Mouse (Mus musculus): Measurements from ENCODE around the gene Htr3a.
A peak's percentile ranks its signal among the peaks of the same experiment; 100 is the strongest.

The Htr3a gene

DNA sequence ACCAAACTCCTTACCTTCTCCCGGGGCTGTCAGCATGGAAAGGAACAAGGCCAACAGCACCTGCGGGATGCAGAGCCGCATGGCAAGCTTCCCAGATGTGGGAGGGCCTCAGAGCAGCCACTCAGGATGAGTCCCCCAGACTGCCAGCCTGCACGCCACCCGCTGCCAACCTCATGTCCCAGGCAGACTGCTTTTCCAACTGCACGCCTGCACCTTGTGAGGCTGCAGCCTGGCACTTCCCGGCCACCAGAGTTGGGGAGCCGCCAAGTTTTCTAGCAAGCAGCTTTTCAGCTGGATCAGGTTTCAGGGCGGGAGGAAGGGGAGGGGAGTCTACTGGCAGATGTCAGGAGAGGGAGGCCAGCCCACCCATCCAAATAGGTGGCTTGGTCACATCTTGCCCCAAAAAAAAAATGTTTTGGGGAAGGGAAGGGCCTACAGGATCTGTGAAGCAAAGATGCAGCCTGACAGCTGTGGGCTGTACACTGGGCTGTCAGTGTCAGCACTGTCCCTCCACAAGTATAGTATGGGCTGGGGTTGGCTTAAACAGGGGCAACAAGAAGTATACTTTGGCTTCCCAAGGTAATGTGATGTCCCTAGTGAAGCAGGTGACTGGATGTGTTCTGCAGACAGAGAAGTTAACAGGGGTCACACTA is at the start of gene Htr3a:
TSS of gene Htr3a (minus strand) at position 215 of the 653 bp plus-strand sequence.
- DNase-seq: peak; percentile 22 to 45

DNA sequence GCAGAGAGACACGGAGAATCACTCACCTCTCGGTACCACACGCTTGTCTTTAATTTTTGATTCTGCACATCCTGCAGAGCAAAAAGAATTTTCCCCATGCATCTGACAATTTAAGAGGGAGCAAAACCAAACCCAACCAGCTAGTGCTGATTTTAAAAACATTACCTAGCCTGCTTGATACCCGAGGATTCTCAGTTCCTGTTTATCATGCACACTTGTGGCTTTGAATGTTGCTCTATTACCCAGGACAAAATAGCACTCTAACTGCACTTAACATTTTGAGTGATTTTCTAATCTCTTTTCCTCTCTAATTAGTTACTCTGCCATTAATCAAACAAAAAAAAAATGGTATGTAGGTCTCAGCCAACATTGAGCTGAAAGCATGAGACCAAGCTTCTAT is 36.7 kb upstream of the Htr3a start:
- no peak for DNase-seq

DNA sequence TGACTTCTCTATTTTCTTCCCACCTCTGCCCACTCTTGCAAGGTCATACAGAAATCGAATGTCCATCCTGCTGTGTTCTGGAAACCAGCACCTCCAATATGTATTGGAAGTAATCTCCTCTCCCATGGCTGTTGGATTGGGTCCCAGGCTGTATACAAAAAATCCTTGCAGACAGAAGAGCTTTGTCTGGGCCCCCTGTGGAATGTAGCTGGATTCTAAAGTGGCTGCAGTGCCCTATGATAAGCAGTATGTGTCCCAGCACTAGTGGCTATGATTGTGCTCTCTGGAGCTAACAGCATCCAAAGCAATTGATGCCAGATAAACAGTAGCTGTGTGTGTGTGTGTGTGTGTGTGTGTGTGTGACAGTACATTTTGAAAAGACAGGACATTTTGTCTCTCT is 31.4 kb upstream of the Htr3a start:
- DNase-seq: no peak

DNA sequence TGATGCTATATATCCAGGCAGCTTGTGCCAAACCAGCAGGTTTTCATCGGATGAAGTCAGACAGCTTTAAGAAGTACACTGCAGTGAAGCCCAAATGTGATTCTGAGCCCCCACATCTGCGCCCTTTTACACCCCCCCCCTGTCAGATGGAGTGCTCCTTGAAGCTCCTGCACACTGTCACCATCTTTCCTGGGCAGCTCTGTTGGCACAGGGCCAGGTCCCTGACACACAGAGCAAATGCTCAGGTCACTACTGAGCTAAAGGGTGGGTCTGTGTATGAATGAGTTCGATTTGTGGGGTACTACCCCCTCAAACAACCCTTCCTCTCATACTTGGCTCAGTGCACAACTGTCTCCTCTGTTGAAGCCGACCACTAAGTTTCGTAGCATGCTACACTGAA is 18.5 kb upstream of the Htr3a start:
- DNase-seq: no peak

DNA sequence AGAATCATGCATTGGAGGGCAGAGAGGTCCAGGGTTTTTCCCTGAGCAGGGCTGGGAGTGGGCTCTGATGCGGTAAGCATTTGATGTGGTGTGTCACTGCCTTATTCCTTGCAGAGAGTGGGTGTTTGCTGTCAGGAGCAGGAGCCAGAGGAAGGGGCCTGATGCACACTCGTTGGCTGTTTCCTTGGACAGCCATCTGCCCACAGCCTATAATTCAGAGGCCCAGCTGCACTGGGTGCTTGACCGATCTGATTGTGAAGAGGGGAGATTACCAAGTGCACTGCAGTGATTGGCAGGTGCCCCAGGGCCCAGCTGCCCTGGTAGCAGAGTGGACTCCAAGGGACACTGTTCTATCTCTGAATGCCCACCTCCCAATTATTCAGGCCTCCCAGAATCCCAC is 17.9 kb upstream of the Htr3a start:
- no peak for DNase-seq

DNA sequence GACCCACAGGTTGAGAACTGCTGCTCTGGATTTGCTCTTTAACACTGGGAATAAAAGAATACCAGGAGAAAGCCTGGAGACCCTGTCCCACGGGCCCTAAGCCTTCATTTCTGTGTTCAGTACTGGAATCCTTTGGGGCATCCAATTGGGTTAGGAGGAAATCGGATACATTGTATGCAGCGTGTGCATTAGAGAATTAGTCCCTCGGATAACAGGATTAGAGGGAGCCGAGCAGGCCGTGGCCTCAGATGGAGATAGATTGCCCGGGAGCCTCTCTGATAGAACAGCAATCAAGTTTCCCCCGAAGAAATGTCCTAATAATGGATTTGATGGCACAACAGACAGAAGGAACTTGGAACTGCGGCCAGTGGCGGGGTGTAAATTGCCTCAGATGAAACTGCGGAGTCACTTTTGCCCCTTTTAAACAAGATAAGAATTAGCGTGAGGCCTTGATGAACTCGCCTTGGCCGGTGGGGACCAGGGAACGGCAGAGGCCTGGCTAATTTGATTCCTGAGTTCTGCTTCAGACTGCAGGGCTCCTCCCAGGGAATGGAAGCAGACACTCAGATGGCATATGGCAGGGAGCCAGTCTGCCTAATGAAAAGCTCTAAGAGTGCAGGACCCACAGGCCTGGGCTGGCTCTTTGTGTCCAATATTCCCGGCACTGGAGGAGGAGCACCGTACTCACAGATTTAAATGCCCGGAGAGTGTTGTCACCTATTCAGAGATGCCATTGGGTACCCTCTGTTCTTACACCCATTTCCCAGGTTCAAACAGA is 5.3 kb upstream of the Htr3a start:
- DNase-seq: no peak

DNA sequence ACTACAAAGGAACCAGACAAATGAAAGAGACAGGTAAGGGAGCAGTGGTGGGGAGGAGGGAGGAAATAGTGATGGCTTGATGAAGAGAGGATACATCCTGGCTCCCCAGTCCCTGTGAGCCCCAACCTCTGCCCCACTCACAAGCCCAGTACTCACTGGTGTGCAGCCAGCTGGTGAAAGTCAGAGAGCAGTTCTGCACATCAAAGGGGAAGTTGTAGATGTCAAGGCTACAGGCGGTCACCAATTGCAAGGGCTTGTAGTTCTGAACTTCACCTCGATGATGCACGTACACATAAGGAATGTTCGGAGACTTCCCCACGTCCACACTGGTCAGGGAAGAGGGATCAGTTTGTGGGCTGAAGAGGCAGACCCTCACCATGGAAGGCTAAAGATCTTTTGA is 6.5 kb downstream of the Htr3a start:
- no peak for DNase-seq

DNA sequence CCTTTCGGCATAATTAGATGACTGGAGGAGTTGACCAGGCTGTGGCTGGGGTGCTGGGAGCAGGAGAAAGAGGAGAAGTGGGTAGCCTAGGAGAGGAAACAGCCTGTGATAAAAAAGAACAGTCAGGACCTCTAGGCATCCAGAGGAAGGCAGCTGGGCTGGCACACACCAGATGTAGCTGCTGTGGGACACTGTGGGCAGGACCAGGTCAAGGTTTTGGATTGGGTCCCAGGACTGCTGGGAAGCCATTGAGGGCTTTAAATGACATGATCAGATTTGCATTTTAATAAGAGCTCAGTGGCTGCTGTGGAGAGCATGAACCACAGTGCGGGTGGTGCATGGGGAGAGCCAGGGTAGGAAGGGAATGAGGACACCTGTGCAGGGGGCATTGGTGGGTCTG is 7.1 kb downstream of the Htr3a start:
- no peak for DNase-seq

DNA sequence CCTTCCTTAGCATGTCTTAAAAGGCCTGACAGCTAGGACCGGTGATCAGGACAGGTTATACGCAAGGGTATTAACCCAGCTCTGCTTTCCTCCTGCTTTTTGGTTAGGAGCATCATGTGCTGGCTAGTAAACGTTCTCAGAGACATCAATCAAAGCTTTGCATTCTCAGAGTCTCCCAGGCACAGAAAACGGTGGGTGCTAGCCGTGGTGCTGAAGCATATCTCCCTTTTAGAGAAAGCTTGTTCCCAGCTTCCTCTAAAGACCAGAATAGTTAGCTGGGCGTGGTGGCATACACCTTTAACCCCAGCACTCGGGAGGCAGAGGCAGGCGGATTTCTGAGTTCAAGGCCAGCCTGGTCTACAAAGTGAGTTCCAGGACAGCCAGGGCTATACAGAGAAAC is 12.3 kb downstream of the Htr3a start:
- peak in 1 of 2 experiments; percentile 34 for DNase-seq

DNA sequence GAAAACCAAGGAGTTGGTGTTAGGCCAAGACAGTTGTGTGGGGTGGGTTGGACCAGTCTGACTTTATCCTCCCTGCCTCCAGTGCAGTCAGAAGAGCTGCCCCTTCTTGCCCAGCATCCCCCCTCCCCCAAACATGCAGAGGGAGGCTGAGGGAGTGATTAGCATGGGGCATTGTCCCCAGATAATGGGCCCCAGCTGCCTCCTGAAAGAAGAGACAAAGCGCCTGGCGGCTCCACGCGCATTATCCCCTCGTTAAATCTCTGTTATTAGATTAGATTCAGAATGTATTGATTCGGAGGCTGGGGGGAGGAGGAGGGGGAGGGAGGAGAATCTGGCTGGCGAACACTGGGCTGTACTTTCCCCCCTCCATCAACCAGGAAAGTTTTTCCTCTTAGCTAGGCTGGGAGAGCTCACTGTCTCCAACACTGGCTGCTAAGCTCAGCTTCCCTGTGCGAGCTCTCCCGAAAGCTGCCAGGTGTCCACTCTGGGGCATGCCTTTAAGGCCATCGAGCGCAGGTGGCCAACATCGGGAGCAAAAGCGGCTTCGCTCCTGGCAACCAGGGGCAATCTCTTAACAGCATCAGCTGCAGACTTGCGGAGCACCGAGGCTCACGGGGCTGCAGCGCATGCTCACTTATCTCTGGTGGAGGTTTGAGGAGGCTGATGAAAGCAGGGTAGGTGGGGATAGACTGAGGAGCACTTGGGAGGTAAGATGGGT is 14.9 kb downstream of the Htr3a start:
- DNase-seq: no peak

DNA sequence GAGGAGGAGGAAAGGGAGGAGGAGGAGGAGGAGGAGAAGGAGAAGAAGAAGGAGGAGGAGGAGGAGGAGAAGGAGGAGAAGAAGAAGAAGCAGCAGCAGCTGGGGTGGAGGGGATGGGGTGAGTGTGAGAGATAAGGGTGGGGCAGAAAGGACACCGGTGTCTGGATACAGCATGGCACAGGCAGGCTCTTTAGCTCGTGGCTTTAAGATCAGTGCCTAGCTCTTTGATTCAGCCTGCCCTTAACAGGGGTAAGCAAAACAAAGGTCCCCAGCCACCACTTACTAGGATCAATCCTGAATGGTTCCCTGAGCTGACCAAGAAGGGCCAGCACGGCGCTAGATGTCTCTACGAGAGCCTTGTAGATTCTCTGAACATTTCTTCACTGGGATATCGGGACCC is 16.1 kb downstream of the Htr3a start:
- no peak for DNase-seq

DNA sequence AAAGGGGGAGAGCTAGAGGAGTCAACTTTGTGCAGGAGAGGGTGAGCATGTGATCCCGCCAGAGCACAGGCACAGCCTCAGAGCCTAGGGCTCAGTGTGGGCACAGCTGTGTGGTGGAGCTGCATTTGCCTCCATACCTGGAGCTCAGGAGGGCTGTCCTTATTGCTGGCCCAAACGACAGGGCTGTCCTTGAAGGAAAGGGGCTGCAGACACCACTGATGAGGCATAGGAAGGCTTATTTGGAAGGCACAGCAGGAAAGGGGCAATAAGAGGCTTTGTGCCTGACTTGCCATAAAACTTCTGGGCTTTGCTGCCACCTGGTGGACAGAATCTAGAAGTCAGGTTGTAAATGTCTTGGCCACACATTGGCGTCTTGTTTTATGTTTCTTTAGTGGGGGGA is 16.9 kb downstream of the Htr3a start:
- DNase-seq: peak; percentile 36 to 75

DNA sequence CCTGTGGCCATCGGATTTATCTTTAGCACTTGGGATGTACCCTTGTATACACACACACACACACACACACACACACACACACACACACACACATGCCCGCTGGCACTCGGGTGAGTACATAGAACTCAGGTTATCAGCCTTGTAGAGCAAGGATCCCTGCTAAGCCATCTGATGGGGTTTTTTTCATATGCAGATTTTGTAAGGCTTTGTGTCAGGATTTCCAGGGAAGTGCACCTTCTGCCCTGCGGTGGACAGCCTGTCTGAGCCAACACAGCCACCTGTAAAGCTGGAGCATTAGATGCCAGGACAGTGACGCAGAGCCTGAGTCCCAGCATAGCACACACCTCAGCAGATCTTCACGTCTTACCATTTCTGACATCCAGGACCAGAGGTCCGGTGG is 21.8 kb downstream of the Htr3a start:
- no peak for DNase-seq

DNA sequence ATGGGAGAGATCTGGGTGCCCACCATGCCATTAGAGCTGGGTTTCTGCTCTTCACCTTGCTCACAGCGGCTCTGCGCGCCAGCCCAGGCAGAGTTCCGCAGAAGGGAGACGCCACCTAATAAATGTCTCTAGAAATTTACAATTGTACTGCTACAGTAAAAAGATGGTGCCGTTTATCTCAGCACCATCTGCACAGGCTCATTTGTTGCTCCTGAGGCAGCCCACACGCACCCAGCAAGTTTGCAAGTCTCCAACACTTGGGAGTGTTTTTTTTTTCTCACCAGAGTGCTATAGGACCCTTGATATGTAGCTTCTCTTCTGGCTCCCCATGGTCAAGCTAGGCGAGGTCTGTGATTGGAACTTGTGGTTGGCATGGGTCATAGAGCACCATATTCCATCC is 38.0 kb downstream of the Htr3a start:
- no peak for DNase-seq

DNA sequence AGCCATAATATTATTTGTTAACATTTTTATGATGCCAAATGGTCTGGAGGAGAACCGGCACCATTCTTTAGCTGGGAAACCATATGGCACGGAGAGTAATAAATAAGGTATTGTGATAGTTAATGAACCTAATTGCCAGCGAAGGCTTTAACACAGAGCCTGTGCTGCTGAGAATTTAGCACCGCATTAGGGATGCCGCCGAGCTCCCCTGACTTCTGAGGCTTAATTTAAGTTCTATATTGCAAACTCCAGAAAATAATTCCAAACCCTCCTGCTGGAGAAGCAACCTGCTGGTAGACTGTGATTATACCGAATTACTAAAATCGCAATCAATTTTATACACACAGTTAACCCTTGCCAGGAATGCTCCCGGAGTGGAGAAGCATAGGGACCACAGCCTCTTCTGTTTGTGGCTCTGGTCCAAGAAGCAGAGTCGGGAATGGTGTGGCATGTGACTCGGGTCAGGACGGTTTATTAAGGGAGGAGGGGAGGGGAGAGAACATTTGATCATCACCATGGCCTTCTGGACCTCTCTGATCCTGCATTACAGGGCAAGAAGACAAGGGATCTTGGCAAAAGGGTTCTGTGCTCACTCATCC is 44.3 kb downstream of the Htr3a start:
- no peak for DNase-seq

DNA sequence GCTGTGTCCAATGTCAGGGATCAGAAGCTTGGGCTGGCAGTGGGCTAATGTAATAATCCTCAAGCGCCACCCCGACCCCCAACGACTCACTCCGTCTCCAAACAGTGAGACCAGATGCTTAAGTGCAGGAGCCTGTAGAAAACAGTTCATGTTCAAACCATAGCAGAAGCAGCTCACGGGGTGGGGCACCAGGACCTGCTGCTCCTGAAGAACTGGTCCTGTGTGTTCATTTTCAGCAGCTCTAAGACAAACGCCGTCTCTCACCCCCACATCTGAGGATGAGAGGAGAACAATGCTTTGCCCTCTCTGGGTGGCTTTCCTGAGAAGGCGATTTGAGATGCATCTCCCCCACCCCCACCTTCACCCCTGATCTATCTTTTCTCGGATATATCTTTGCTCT is 45.7 kb downstream of the Htr3a start:
- DNase-seq: no peak

DNA sequence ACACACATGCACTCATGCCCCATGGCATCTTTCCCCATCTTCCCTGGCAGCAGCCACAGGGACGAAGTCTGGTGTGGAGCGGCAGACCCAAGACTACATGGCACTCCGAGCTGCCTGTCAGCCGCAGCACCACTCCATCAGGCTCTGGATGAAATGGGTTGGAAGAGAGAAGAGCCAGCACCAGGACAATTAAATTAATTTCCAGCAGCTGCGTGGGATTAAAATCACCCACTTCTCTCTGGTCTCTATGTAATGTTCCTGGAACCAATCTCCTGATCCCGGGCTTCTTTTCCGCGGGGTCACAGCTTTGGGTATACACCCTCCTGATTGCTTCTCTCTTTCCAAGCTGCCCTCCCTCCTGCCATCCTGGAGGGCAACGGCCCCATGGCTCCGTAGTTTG is 49.4 kb downstream of the Htr3a start:
- peak; percentile 19 to 69 for DNase-seq

DNA sequence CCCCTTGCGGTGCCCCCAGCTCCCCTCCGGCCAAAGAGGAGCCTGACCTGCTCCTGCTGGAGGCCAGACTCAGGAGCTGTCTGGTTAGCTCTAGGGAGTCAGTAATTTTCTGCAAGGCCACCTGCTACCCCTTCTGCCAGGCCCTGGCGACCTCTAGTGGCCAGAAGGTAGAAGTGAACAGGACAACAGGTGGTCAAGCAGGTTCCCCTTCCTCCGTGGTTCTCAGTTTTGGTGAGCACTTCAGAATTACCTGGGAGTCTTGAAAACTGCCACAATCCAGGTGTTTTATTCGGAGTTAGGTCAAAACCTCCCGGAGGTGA is 50.4 kb downstream of the Htr3a start:
- peak; percentile 75 to 81 for DNase-seq

DNA sequence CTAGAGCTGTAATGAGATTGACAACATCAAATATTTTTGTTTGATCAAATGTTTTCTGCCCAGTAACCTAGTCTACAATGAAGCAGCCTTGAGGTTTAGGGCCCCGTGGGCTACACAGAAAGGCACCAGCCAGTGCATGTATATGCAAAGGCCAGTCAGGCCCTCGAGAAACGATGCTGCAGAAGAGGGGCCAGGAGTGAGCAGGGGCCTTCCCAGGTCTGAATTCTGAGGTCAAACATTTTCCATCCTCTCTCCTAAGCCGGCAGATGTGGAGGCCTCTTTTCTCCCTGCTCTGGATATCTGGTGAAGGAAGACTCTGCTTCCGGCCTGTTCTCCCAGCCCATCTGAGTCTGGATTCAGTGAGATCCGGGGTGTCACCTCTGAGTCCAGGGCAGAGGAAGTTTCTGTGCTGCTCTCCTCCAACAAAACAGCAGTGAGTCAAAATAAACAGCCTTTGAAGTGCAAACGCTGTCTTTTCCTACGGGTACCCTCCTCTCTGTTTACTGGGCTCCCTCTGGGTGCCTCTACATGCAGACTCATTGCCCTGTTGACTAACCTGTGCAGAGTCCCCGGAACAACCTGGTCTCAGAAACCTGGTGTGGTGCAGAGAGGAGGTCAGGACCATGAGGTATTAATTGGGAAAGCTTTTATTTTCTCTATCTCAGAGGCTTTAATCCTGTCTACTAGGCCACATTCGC is 50.9 kb downstream of the Htr3a start:
- DNase-seq: no peak

DNA sequence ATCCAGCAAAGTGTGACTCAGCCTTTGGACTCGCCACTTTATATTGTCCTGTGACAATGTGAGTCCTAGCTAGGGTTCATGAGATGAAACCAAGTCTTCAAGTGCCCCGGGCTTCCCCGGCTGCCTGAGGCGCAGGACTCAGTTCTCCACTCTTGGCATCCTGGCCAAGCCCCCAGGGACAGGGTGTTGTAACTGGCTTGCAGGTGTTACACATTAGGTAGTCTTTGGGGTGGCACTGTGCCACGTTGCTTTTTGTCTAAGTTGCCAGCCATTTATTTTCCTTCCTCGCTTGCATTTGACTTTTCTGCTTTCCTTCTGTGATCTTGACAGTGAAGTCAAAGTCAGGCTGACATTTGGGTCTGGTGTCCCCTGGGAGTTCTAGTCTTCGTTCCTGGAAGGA is 53.0 kb downstream of the Htr3a start:
- DNase-seq: no peak

DNA sequence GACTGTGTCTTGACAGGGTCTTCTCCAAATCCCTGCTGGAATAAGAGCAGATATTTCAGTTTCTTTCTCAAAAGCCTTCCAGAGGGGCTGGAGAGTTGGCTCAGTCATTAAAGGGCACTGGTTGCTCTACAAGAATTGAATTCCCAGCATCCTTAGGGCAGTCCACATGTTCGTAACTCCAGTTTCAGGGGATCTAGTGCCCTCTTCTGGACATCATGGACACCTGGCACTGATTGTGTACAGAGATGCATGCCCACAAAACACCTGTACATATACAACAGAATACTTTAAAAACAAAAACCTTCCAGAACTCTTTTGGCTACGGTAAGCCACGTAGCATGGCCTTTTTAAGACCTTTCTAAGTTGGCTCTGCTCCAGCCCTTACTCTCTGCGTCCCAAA is 54.7 kb downstream of the Htr3a start:
- DNase-seq: no peak

DNA sequence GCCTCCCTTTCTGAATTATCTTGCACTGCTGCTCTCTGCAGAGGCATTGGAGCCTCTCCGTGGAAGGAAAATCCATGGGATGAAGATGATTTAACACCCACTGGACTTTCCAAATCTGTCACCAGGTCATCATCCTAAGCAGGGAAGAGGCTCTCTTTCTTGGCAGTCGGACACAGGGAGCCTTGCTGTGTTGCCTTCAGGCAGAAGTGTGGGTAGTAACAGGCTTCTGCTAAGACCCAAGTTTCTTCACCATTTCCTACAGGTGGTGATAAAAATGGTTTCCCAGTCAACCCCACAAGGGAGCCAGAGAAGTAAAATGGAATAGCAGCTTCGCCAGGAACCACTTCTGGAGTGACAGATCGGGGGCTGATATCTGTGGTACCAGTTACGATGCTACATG is 61.4 kb downstream of the Htr3a start:
- no peak for DNase-seq
